Mouse (Mus musculus) cerebellum, postnatal 4 days (tissue): ENCODE data around the gene Il1f9.
A peak's percentile ranks its signal among the peaks of the same experiment; 100 is the strongest.
"Not testable (repeated sequence)": the region's sequence is repeated elsewhere in the genome, so short reads cannot be mapped to it uniquely, and the experiment has no call there.

ENCODE experiments used
- DNase-seq, 2 experiments: peaks; one replicate each; pipeline ENCODE4 v3.0.0; 2022; ENCODE audit warnings: low spot score in 2 of 2, mixed read lengths in 1 of 2

Il1f9 gene

GRCm38 (mm10) chr2:24186176-24186575 is at the start of gene Il1f9:
Gene Il1f9, plus strand, starts transcription at chr2:24186476.
- DNase-seq, result no peak

- no peak for DNase-seq
These were observed 33.4 kb upstream of the Il1f9 start, which contains the start of gene Il1f8 for GRCm38 (mm10) chr2:24152861-24153260. Gene Il1f8, plus strand, starts transcription at chr2:24153161.

- peak in 1 of 2 experiments; percentile 37 for DNase-seq
These were observed 4.5 kb upstream of the Il1f9 start for GRCm38 (mm10) chr2:24181683-24182331.

GRCm38 (mm10) chr2:24182423-24183147 is 3.7 kb upstream of the Il1f9 start:
- DNase-seq, result not testable (repeated sequence)

GRCm38 (mm10) chr2:24184092-24184491 is 2.2 kb upstream of the Il1f9 start:
- not testable (repeated sequence) for DNase-seq

- DNase-seq, result no peak
These were observed 1.3 kb downstream of the Il1f9 start for GRCm38 (mm10) chr2:24187585-24187984.

GRCm38 (mm10) chr2:24188189-24188588 is 1.9 kb downstream of the Il1f9 start:
- DNase-seq, result no peak

- no peak for DNase-seq
These were observed 28.8 kb downstream of the Il1f9 start, which contains the start of gene Il1f6 for GRCm38 (mm10) chr2:24215118-24215517. Gene Il1f6, plus strand, starts transcription at chr2:24215418.

- DNase-seq, result no peak
These were observed 40.9 kb downstream of the Il1f9 start for GRCm38 (mm10) chr2:24227191-24227590.
